Mouse (Mus musculus): Measurements from ENCODE around the gene Edil3.

- no peak for TF ChIP-seq GATA1 (IDR thresholded peaks at IDR 0.05; ENCODE audit: low read length)
- TF ChIP-seq TAL1 (IDR thresholded peaks at IDR 0.05; ENCODE audit: low read length), result no peak
These were observed at the start of gene Edil3 for GRCm38 (mm10) chr13:88821440-88822331.

Data from erythroblast, embryonic 14.5 days (primary cell).